Mouse (Mus musculus): ENCODE measurements at regions not wholly inside any gene's neighbourhood (a gene's known extent, or its start where the extent isn't known, plus 50 kb on each side); places are given as distances from the start of the nearest gene placed in this dataset.

- H3K4me1 ChIP-seq (ENCODE audit: control insufficient read depth in 1 of 2, insufficient read depth in 2 of 2), result no peaks in the 10 kb centered on the region
- H3K27ac ChIP-seq (ENCODE audit: insufficient read depth, low read depth), result no peak overlapping the region
- H3K27me3 ChIP-seq (replicated peaks), result no peaks in the 10 kb centered on the region
- H3K9me3 ChIP-seq (replicated peaks; ENCODE audit: low read length), result no peaks in the 10 kb centered on the region
- in situ Hi-C loops (cut with MboI; ENCODE audit: low pct_ligation_motif_present, low pct_unique_long_range_greater_than_20kb, low sequenced_read_pairs) (no loop called here), dilution Hi-C loops (cut with MboI; ENCODE audit: extremely low pct_ligation_motif_present, extremely low pct_unique_long_range_greater_than_20kb, low sequenced_read_pairs) (no loop called here)
- H3K4me2 ChIP-seq (ENCODE audit: insufficient read depth, low read depth, poor library complexity, severe bottlenecking), result no peak overlapping the region
- H3K36me3 ChIP-seq (replicated peaks in 1 of 2; ENCODE audit: control insufficient read depth in 1 of 2, insufficient read depth in 1 of 2, low read length in 1 of 2), result no peaks in the 10 kb centered on the region
- DNase-seq (ENCODE audit: extremely low read depth), result no peak
- no peak overlapping the region for H3K9ac ChIP-seq (ENCODE audit: insufficient read depth, low read depth)
- no peak overlapping the region for H3K4me3 ChIP-seq (replicated peaks in 1 of 3; ENCODE audit: low read depth in 2 of 3, low read length in 2 of 3, poor library complexity in 1 of 3)
- TF ChIP-seq ZC3H11A (IDR thresholded peaks at IDR 0.05; ENCODE audit: low read depth, low read length) (no peak), CHD1 (IDR thresholded peaks at IDR 0.05; ENCODE audit: low read depth, low read length) (no peak), TBP (conservative IDR thresholded peaks at IDR 0.05; ENCODE audit: low read depth, low read length) (no peak), HCFC1 (IDR thresholded peaks at IDR 0.05; ENCODE audit: low read depth, low read length) (no peak), MEF2A (IDR thresholded peaks at IDR 0.05; ENCODE audit: borderline replicate concordance, low read depth, low read length) (no peak), USF1 (IDR thresholded peaks at IDR 0.05; ENCODE audit: low read depth, low read length) (no peak), NELFE (IDR thresholded peaks at IDR 0.05; ENCODE audit: low read depth, low read length) (no peak), CTCF (conservative IDR thresholded peaks at IDR 0.05 in 1 of 2, IDR thresholded peaks at IDR 0.05 in 1 of 2; ENCODE audit: low read depth in 2 of 2, low read length in 2 of 2) (no peak)
- no peaks in the 10 kb centered on the region for H3K79me2 ChIP-seq (replicated peaks; ENCODE audit: control insufficient read depth, extremely low read depth, insufficient read depth, poor library complexity, severe bottlenecking)
Observed at GRCm38 (mm10) chr15:96843589-96843988, 144.1 kb upstream of the Slc38a2 start.

- DNase-seq (ENCODE audit: extremely low read depth), result no peak
- Histone ChIP-seq H3K36me3 (replicated peaks in 1 of 2; ENCODE audit: control insufficient read depth in 1 of 2, insufficient read depth in 1 of 2, low read length in 1 of 2) (no peaks in the 10 kb centered on the region), H3K4me1 (ENCODE audit: control insufficient read depth in 1 of 2, insufficient read depth in 2 of 2) (no peaks in the 10 kb centered on the region), H3K9me3 (replicated peaks; ENCODE audit: low read length) (no peaks in the 10 kb centered on the region), H3K27me3 (replicated peaks) (no peaks in the 10 kb centered on the region), H3K4me2 (ENCODE audit: insufficient read depth, low read depth, poor library complexity, severe bottlenecking) (no peak overlapping the region), H3K4me3 (replicated peaks in 1 of 3; ENCODE audit: low read depth in 2 of 3, low read length in 2 of 3, poor library complexity in 1 of 3) (no peak overlapping the region), H3K79me2 (replicated peaks; ENCODE audit: control insufficient read depth, extremely low read depth, insufficient read depth, poor library complexity, severe bottlenecking) (no peaks in the 10 kb centered on the region), H3K27ac (ENCODE audit: insufficient read depth, low read depth) (no peak overlapping the region), H3K9ac (ENCODE audit: insufficient read depth, low read depth) (no peak overlapping the region)
- dilution Hi-C loops (cut with MboI; ENCODE audit: extremely low pct_ligation_motif_present, extremely low pct_unique_long_range_greater_than_20kb, low sequenced_read_pairs), result no loop called here
- TF ChIP-seq GABPA (IDR thresholded peaks at IDR 0.05; ENCODE audit: insufficient replicate concordance, low read depth, low read length) (no peak), PAX5 (IDR thresholded peaks at IDR 0.05; ENCODE audit: low read length) (no peak), NELFE (IDR thresholded peaks at IDR 0.05; ENCODE audit: low read depth, low read length) (no peak), SMC3 (IDR thresholded peaks at IDR 0.05; ENCODE audit: low read depth, low read length) (no peak), ZNF384 (IDR thresholded peaks at IDR 0.05; ENCODE audit: low read depth, low read length) (no peak), CHD2 (IDR thresholded peaks at IDR 0.05; ENCODE audit: low read length) (no peak), ELF1 (IDR thresholded peaks at IDR 0.05; ENCODE audit: low read depth, low read length) (no peak), TCF12 (IDR thresholded peaks at IDR 0.05; ENCODE audit: low read depth, low read length) (no peak), NRF1 (IDR thresholded peaks at IDR 0.05; ENCODE audit: low read depth, low read length) (no peak), ZC3H11A (IDR thresholded peaks at IDR 0.05; ENCODE audit: low read depth, low read length) (no peak), RAD21 (IDR thresholded peaks at IDR 0.05; ENCODE audit: low read depth, low read length) (no peak), ZKSCAN1 (IDR thresholded peaks at IDR 0.05; ENCODE audit: borderline replicate concordance, low read depth, low read length) (no peak), JUND (conservative IDR thresholded peaks at IDR 0.05; ENCODE audit: low read depth, low read length) (no peak), USF2 (conservative IDR thresholded peaks at IDR 0.05; ENCODE audit: low read depth, low read length) (no peak), KAT2A (IDR thresholded peaks at IDR 0.05; ENCODE audit: insufficient replicate concordance, low read length) (no peak), HCFC1 (IDR thresholded peaks at IDR 0.05; ENCODE audit: low read depth, low read length) (no peak), ETS1 (conservative IDR thresholded peaks at IDR 0.05; ENCODE audit: low read depth, low read length) (no peak), CTCF (conservative IDR thresholded peaks at IDR 0.05 in 1 of 2, IDR thresholded peaks at IDR 0.05 in 1 of 2; ENCODE audit: low read depth in 2 of 2, low read length in 2 of 2) (no peak), MAX (IDR thresholded peaks at IDR 0.05; ENCODE audit: low read length) (no peak), SIN3A (IDR thresholded peaks at IDR 0.05; ENCODE audit: low read length) (no peak)
- in situ Hi-C loops (cut with MboI; ENCODE audit: low pct_ligation_motif_present, low pct_unique_long_range_greater_than_20kb, low sequenced_read_pairs), result no loop called here
Observed at GRCm38 (mm10) chr15:96842881-96843280, 143.4 kb upstream of the Slc38a2 start.
